In genomic region chr6:8511447-8511846, GRCm38 (mm10) we compare ENCODE assay signal across 8 mouse cellular contexts. TPM values are rescaled to one million over a fixed set of nuclear protein-coding genes. Genes with fewer than 3 reads are reported as not detected.
DNase-seq lines count a peak whose midpoint lies in the region; ATAC-seq and TF ChIP-seq lines count a peak whose summit lies in the region.

No protein-coding gene starts in this region.

- peaks cover 17% of the 10 kb centered on the region for H3K36me3 ChIP-seq in G1E (replicated peaks)
- no peaks in the 10 kb centered on the region for H3K36me3 ChIP-seq in midbrain, embryonic 11.5 days (ENCODE audit: control insufficient read depth, insufficient read depth, low read length)

- TF ChIP-seq CTCF in G1E (IDR thresholded peaks at IDR 0.05; ENCODE audit: low read depth, low read length) = no peak

- H3K9ac ChIP-seq in midbrain, embryonic 11.5 days (ENCODE audit: low read length) = peak overlapping the region; percentile 97

- DNase-seq in embryo, embryonic 10 days (ENCODE audit: low spot score) = peak; percentile 5
- DNase-seq in embryo, embryonic 9.5 days (ENCODE audit: extremely low spot score) = no peak
- DNase-seq in G1E (ENCODE audit: low spot score) = no peak
- DNase-seq in forelimb bud, embryonic 11.5 days (ENCODE audit: low read depth, low spot score) = peak; percentile 35
- DNase-seq in midbrain, embryonic 11.5 days (ENCODE audit: low spot score, missing footprints) = peak; percentile 83
- DNase-seq in adrenal gland, postnatal 4 days (ENCODE audit: low spot score in 2 of 2) = no peak
- no peak for DNase-seq in adrenal gland, postnatal 36 days
- no peak for DNase-seq in lung, postnatal 14 days

- H3K27me3 ChIP-seq in G1E (ENCODE audit: insufficient read depth, low read length) = no peaks in the 10 kb centered on the region
- H3K27me3 ChIP-seq in midbrain, embryonic 11.5 days (ENCODE audit: control insufficient read depth, insufficient read depth, low read length) = no peaks in the 10 kb centered on the region

- no peaks in the 10 kb centered on the region for H3K9me3 ChIP-seq in G1E (replicated peaks)
- H3K9me3 ChIP-seq in midbrain, embryonic 11.5 days (ENCODE audit: control insufficient read depth, low read length) = no peaks in the 10 kb centered on the region

- no peak for ATAC-seq in G1E (ENCODE audit: extremely low read depth, insufficient number of reproducible peaks, low FRiP score, poor library complexity, severe bottlenecking)
- ATAC-seq in midbrain, embryonic 11.5 days (ENCODE audit: low FRiP score) = no peak

- WGBS in midbrain, embryonic 11.5 days = 17% methylated on average over 3 of the region's 3 CpGs

- peaks cover 27% of the 10 kb centered on the region for H3K4me1 ChIP-seq in G1E (ENCODE audit: insufficient read depth, low read depth, low read length)
- peaks cover 14% of the 10 kb centered on the region; the same call in 1 of the 2 replicates for H3K4me1 ChIP-seq in midbrain, embryonic 11.5 days (ENCODE audit: control insufficient read depth, insufficient read depth, low read length)

- H3K4me2 ChIP-seq in midbrain, embryonic 11.5 days = peak overlapping the region; percentile 70

- no peak overlapping the region for H3K27ac ChIP-seq in midbrain, embryonic 11.5 days (ENCODE audit: low read depth, low read length)

- H3K4me3 ChIP-seq in G1E (ENCODE audit: low read depth, low read length) = peak overlapping the region; percentile 90
- peak overlapping the region; percentile 90 for H3K4me3 ChIP-seq in midbrain, embryonic 11.5 days (ENCODE audit: low read depth, low read length)

RNA-seq across cellular contexts. Expression of gene Glcci1, which starts 2.0 kb away (rescaled TPM):
- total RNA-seq in G1E (2014; fragmentation: Nextera tagmentation) = 85.9 and 92.2 TPM in 2 replicates
- total RNA-seq in G1E (2017) = 37.4 and 45.4 TPM in 2 replicates
- polyA plus RNA-seq in G1E (2012) = 19.0 and 20.6 TPM in 2 replicates
- polyA plus RNA-seq in midbrain, embryonic 11.5 days (2014; fragmentation: Nextera tagmentation; extraction: Ambion mirVana) = 16.5 and 18.2 TPM in 2 replicates
- 10 to 100 TPM; 31.6 to 33.3 TPM for total RNA-seq in adrenal gland, postnatal 4 days (2021)
- 10 to 100 TPM; 26.8 to 27.3 TPM for total RNA-seq in adrenal gland, postnatal 36 days (2021)

Comparison
In these comparisons a context has a peak if more than half of its experiments do, and no peak if none do; other contexts are left out.
1. DNase-seq: peak in embryo, embryonic 10 days (single experiment), forelimb bud, embryonic 11.5 days (single experiment) and midbrain, embryonic 11.5 days (single experiment); none in embryo, embryonic 9.5 days (single experiment), G1E (single experiment), adrenal gland, postnatal 4 days (0 of 2), adrenal gland, postnatal 36 days (0 of 2) and lung, postnatal 14 days (single experiment).